Mouse (Mus musculus) ES-Bruce4 (cell line): ENCODE measurements around the gene Limk2.

Source experiments
- CTCF ChIP-seq: IDR thresholded peaks from one replicate; pipeline ENCODE4 v1.8.1; 2011; ENCODE audit warnings: low read depth, low read length
- EP300 ChIP-seq: IDR thresholded peaks from 2 replicates; pipeline ENCODE4 v1.6.1; 2011; ENCODE audit warnings: low read depth, low read length; ENCODE audit not compliant: insufficient read depth

- no peak for TF ChIP-seq CTCF
- 0 out of 2 replicates have a peak, but pooled peaks have one; percentile 34 for TF ChIP-seq EP300
Observed at GRCm38 (mm10) chr11:3389996-3390395, 19.0 kb downstream of the Limk2 start.
